Mouse (Mus musculus) T-helper 17 cell (primary cell): ENCODE results near the gene Olfr622.

Experiments used
- in situ Hi-C, 2 experiments: fragments of 300-600 bp; cut with MboI, MseI; formaldehyde crosslinking; loops; 1 replicate in 1 of 2; 2 replicates in 1 of 2; pipeline ENCODE4 v1.15.1; 2025; ENCODE audit warnings: high pct_unique_total_duplicates in 2 of 2

The Olfr622 gene

DNA sequence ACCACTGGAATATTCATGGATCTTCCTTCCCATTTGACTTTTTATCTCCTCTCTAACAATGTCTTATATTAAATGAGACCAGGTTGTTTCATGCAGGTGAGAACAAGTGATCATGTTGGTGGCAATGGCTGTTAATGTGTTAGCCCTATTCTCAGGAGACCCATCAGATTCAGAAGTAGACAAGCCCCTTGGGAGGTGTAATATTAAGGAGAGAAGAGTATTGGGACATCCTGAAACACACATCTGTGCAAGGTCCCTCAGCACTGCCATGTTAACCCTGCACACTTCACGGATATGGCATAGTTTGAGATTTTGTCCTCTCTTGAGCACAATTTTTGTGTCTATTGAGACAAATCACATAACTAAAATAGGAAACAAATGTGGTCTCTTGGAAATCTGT lies at the start of gene Olfr622:
Gene Olfr622 (minus strand): TSS at position 101 of the 400 bp plus-strand sequence.
- in situ Hi-C loops: no loop called here

DNA sequence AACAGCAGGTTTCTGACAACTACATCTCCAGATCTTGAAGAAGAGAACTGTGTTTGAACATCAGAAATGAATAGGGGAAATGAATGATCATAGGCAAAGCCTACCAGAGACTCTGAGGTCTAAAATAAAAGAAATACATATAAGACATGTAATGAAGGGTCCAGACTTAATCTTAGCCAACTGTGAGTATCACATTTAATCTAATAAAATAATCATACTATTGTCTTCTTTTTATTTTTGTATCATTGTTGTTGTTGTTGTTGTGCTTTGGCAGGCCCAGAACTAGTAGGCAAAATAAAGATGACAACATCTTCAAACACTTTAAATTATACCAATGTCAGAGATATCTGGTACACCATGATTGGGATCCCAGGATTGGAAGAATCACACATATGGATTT lies 39.9 kb upstream of the Olfr622 start, which contains the start of gene Olfr625-ps1:
Gene Olfr625-ps1 (plus strand): TSS at position 301 of the 400 bp plus-strand sequence.
- in situ Hi-C loops: no loop called here

DNA sequence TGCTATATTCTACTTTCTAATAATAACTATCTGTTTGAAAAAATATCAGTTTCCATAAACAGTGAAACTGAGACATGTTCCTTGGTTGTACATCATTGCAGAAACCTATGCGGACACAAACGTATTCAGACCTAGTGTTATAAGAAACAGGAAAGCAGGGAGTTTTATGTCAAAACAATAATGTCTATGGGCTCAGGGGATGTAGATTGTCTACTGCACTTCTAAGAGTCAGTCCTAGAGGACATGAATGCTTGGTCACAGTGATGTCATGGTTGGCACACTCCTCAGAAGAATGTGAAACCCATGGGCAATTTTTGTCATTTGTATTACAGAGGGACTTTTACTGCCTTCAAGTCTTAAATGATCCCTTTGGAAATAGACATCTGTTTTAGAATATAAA lies 28.6 kb upstream of the Olfr622 start, which contains the start of gene Olfr624:
Gene Olfr624 (minus strand): TSS at position 101 of the 400 bp plus-strand sequence.
- in situ Hi-C loops: no loop called here

DNA sequence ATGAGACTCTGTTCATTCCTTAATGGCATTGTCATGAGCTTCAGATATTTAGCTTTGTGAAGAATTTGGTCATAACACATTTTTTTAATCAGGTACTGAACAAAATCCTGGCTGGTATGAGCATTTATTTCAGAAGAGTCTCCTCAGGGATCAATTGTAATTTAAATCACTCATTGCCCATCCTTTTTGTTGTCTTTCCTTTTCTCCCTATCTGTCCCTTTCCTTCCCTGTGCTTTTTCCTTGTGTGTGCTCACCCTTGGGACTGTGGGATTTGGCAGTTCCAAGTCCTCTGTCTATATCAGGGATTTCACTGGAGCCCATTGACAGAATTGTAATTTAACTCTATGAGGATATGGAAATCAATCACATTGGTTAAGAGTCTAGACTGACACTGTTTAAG lies 21.1 kb upstream of the Olfr622 start, which contains the start of gene Olfr623:
Gene Olfr623 (minus strand): TSS at position 101 of the 400 bp plus-strand sequence.
- in situ Hi-C loops: no loop called here

DNA sequence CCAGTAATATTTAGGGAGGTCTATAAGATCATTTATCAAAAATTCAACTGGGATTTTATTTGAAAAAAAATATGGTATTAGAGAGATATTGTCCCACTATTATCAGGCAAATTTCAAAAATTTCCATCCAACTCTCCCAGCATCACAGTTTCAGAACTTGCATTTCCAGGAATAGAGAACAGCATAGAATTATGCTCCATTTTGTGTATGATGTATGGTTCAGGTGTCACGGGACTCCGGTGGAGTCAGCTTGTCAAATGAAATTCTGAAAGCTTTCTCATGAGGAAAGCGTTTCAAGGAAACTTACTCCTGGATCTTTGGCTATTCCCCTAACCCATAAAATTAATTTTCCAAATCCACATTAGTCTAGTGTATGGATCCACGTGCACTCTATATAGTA lies 1.6 kb upstream of the Olfr622 start:
- in situ Hi-C loops: no loop called here

DNA sequence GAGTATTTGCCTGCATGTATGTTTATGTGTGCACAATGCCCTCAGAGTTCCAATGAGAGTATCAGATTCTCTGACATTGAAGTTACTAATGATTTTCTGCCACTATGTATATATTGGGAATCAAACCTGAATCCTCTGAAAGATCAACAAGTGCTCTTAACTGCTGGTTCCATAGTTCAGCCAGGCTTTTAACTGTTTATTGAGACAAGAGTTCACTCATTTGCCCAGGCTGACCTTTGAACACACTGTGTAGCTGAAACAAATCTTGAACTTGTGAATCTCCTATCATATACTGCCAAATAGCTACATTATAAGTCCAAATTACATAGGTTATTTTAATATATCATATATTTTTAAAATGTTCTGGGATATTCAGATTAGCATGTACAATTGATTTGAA lies 5.7 kb downstream of the Olfr622 start:
- in situ Hi-C loops: no loop called here

DNA sequence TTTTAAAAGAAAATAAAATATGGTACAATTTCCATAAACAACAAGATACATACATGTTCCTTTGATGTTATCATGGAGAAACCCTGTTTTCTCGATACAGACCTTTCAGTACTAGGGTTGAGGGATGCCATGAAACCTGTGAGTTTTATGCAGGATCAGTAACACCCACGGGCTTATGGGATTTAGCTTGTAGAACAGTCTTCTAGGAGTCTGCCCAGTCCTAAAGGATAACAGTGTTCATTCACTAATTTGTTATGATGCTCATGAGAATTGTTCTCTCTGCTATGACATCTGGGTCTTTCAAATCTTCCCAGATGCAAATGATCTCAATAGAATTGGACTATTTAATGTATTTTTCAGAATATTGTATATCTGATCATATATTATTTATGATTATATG lies 30.1 kb downstream of the Olfr622 start, which contains the start of gene Olfr620:
Gene Olfr620 (minus strand): TSS at position 101 of the 400 bp plus-strand sequence.
- in situ Hi-C loops: no loop called here

DNA sequence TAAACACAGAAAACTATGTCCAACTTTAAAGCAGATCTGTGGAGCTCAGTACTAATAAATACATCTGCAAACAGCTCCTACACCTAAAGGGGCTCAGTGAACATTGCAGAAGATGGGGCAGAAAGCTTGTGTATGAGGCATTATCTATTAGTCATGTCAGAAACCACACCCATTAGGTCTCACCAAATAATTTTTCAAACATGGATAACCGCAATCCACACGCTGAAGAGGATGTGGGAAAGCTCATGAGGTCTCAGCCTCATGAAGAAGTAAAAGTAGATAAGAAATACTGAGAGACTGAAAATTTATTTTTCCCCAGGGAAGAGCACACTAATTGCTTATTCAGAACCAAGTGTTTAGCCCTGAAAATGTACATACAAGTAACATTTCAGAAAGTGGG lies 35.1 kb downstream of the Olfr622 start:
- in situ Hi-C loops: no loop called here

DNA sequence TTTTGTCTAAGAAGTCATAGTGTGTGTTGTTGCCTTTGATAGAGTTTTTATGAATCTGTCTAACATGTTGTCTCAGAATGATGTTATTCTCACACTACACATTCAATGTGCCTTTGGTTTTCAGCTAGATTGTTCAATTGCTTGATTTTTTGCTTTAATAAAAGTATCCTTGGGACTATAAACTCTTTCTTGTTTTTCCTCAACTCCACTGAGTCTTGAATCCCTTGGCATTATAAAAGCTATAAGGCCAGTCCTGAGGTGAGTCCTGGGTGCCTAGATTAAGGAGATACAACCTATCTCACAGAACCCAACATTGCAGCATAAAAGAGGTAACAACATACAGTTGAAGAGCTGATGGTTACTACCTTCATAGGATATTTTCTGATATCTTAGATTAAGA lies 42.2 kb downstream of the Olfr622 start, which contains the start of gene Olfr619:
Gene Olfr619 (plus strand): TSS at position 301 of the 400 bp plus-strand sequence.
- in situ Hi-C loops: no loop called here

DNA sequence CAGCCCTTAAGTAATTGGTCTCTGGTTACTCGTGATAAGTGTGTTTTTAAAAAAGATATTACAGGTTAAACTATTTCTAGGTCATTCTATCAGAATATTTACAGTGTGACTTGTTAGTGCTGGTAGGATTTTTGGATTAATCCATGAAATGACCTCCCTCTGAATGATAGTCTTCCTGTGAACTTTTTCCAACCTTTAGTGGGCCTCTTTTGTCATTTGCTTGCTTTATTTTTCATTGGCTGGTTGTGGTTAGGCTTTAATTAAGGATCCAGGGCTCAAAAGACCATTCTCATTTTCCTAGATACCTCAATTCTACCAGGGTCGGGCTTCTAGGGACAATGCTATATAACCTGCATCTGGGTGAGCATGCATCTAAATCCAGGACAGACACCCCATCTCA lies 52.7 kb downstream of the Olfr622 start, which contains the start of gene Olfr618:
Gene Olfr618 (plus strand): TSS at position 301 of the 400 bp plus-strand sequence.
- in situ Hi-C loops: no loop called here
